Mouse (Mus musculus): Measurements from ENCODE around the gene Fars2. TPM values are rescaled to one million over a fixed set of nuclear protein-coding genes. Genes with fewer than 3 reads are reported as not detected.
A peak's percentile ranks its signal among the peaks of the same experiment; 100 is the strongest.

Fars2 gene
- polyA plus RNA-seq, 1 experiment from 2014 or later, result 42.7 TPM

- Histone ChIP-seq H3K9me3 (replicated peaks; ENCODE audit: control insufficient read depth, low read length) (no peaks in the 10 kb centered on the region), H3K27ac (ENCODE audit: low read depth, low read length) (peak overlapping the region; percentile 64; the same call in 1 of the 2 replicates), H3K27me3 (ENCODE audit: control insufficient read depth, insufficient read depth, low read length) (no peaks in the 10 kb centered on the region), H3K9ac (ENCODE audit: low read depth, low read length) (no peak overlapping the region), H3K36me3 (ENCODE audit: control insufficient read depth, insufficient read depth, low read length) (no peaks in the 10 kb centered on the region), H3K4me3 (ENCODE audit: low read depth, low read length) (no peak overlapping the region), H3K4me1 (ENCODE audit: control insufficient read depth, insufficient read depth, low read length) (peaks cover 9% of the 10 kb centered on the region), H3K4me2 (peak overlapping the region; percentile 30)
- ATAC-seq (replicated peaks; ENCODE audit: insufficient number of reproducible peaks, low FRiP score, low TSS enrichment), result no peak
- 29% methylated on average over 5 of the region's 5 CpGs for WGBS (ENCODE audit: insufficient replicate concordance)
Measured at GRCm38 (mm10) chr13:36096684-36097383, 20.4 kb upstream of the Fars2 start.

GRCm38 (mm10) chr13:36105591-36105990, 11.6 kb upstream of the Fars2 start:
- Histone ChIP-seq H3K4me2 (no peak overlapping the region), H3K4me1 (ENCODE audit: control insufficient read depth, insufficient read depth, low read length) (no peaks in the 10 kb centered on the region), H3K27me3 (ENCODE audit: control insufficient read depth, insufficient read depth, low read length) (no peaks in the 10 kb centered on the region), H3K9me3 (replicated peaks; ENCODE audit: control insufficient read depth, low read length) (no peaks in the 10 kb centered on the region), H3K27ac (ENCODE audit: low read depth, low read length) (no peak overlapping the region), H3K4me3 (ENCODE audit: low read depth, low read length) (no peak overlapping the region), H3K36me3 (ENCODE audit: control insufficient read depth, insufficient read depth, low read length) (no peaks in the 10 kb centered on the region), H3K9ac (ENCODE audit: low read depth, low read length) (no peak overlapping the region)
- no peak for ATAC-seq (replicated peaks; ENCODE audit: insufficient number of reproducible peaks, low FRiP score, low TSS enrichment)
- 87% methylated on average over 6 of the region's 6 CpGs for WGBS (ENCODE audit: insufficient replicate concordance)

GRCm38 (mm10) chr13:36108528-36108927, 8.7 kb upstream of the Fars2 start:
- H3K4me3 ChIP-seq (ENCODE audit: low read depth, low read length), result no peak overlapping the region
- H3K9ac ChIP-seq (ENCODE audit: low read depth, low read length), result no peak overlapping the region
- no peaks in the 10 kb centered on the region for H3K27me3 ChIP-seq (ENCODE audit: control insufficient read depth, insufficient read depth, low read length)
- H3K27ac ChIP-seq (ENCODE audit: low read depth, low read length), result no peak overlapping the region
- WGBS (ENCODE audit: insufficient replicate concordance), result 86% methylated on average over 4 of the region's 4 CpGs
- H3K9me3 ChIP-seq (replicated peaks; ENCODE audit: control insufficient read depth, low read length), result no peaks in the 10 kb centered on the region
- no peaks in the 10 kb centered on the region for H3K36me3 ChIP-seq (ENCODE audit: control insufficient read depth, insufficient read depth, low read length)
- no peak for ATAC-seq (replicated peaks; ENCODE audit: insufficient number of reproducible peaks, low FRiP score, low TSS enrichment)
- no peak overlapping the region for H3K4me2 ChIP-seq
- H3K4me1 ChIP-seq (ENCODE audit: control insufficient read depth, insufficient read depth, low read length), result no peaks in the 10 kb centered on the region

- H3K9me3 ChIP-seq (replicated peaks; ENCODE audit: control insufficient read depth, low read length), result no peaks in the 10 kb centered on the region
- H3K4me2 ChIP-seq, result no peak overlapping the region
- ATAC-seq (replicated peaks; ENCODE audit: insufficient number of reproducible peaks, low FRiP score, low TSS enrichment), result no peak
- no peak overlapping the region for H3K27ac ChIP-seq (ENCODE audit: low read depth, low read length)
- WGBS (ENCODE audit: insufficient replicate concordance), result 87% methylated on average over 2 of the region's 2 CpGs
- no peak overlapping the region for H3K9ac ChIP-seq (ENCODE audit: low read depth, low read length)
- H3K4me3 ChIP-seq (ENCODE audit: low read depth, low read length), result no peak overlapping the region
- no peaks in the 10 kb centered on the region for H3K27me3 ChIP-seq (ENCODE audit: control insufficient read depth, insufficient read depth, low read length)
- H3K4me1 ChIP-seq (ENCODE audit: control insufficient read depth, insufficient read depth, low read length), result peaks cover 3% of the 10 kb centered on the region
- H3K36me3 ChIP-seq (ENCODE audit: control insufficient read depth, insufficient read depth, low read length), result no peaks in the 10 kb centered on the region
Measured at GRCm38 (mm10) chr13:36111331-36111730, 5.9 kb upstream of the Fars2 start.

- no peak overlapping the region for H3K4me2 ChIP-seq
- H3K9ac ChIP-seq (ENCODE audit: low read depth, low read length), result no peak overlapping the region
- ATAC-seq (replicated peaks; ENCODE audit: insufficient number of reproducible peaks, low FRiP score, low TSS enrichment), result no peak
- no peak overlapping the region for H3K4me3 ChIP-seq (ENCODE audit: low read depth, low read length)
- no peaks in the 10 kb centered on the region for H3K9me3 ChIP-seq (replicated peaks; ENCODE audit: control insufficient read depth, low read length)
- WGBS (ENCODE audit: insufficient replicate concordance), result 86% methylated on average over 5 of the region's 5 CpGs
- no peaks in the 10 kb centered on the region for H3K36me3 ChIP-seq (ENCODE audit: control insufficient read depth, insufficient read depth, low read length)
- H3K27ac ChIP-seq (ENCODE audit: low read depth, low read length), result no peak overlapping the region
- H3K27me3 ChIP-seq (ENCODE audit: control insufficient read depth, insufficient read depth, low read length), result no peaks in the 10 kb centered on the region
- H3K4me1 ChIP-seq (ENCODE audit: control insufficient read depth, insufficient read depth, low read length), result peaks cover 3% of the 10 kb centered on the region
Measured at GRCm38 (mm10) chr13:36113181-36113580, 4.0 kb upstream of the Fars2 start.

GRCm38 (mm10) chr13:36116520-36117142, 581 bp upstream of the Fars2 start:
- H3K9me3 ChIP-seq (replicated peaks; ENCODE audit: control insufficient read depth, low read length), result no peaks in the 10 kb centered on the region
- peak overlapping the region; percentile 87 for H3K9ac ChIP-seq (ENCODE audit: low read depth, low read length)
- H3K27me3 ChIP-seq (ENCODE audit: control insufficient read depth, insufficient read depth, low read length), result no peaks in the 10 kb centered on the region
- H3K4me3 ChIP-seq (ENCODE audit: low read depth, low read length), result peak overlapping the region; percentile 78
- peaks cover 6% of the 10 kb centered on the region for H3K4me1 ChIP-seq (ENCODE audit: control insufficient read depth, insufficient read depth, low read length)
- H3K36me3 ChIP-seq (ENCODE audit: control insufficient read depth, insufficient read depth, low read length), result no peaks in the 10 kb centered on the region
- ATAC-seq (replicated peaks; ENCODE audit: insufficient number of reproducible peaks, low FRiP score, low TSS enrichment), result peak; percentile 44; the same call in 1 of the 2 replicates
- H3K4me2 ChIP-seq, result peak overlapping the region; percentile 91
- peak overlapping the region; percentile 98 for H3K27ac ChIP-seq (ENCODE audit: low read depth, low read length)
- WGBS (ENCODE audit: insufficient replicate concordance), result 7% methylated on average over 21 of the region's 21 CpGs

- H3K27me3 ChIP-seq (ENCODE audit: control insufficient read depth, insufficient read depth, low read length), result no peaks in the 10 kb centered on the region
- no peaks in the 10 kb centered on the region for H3K36me3 ChIP-seq (ENCODE audit: control insufficient read depth, insufficient read depth, low read length)
- no peak overlapping the region for H3K27ac ChIP-seq (ENCODE audit: low read depth, low read length)
- no peak for ATAC-seq (replicated peaks; ENCODE audit: insufficient number of reproducible peaks, low FRiP score, low TSS enrichment)
- H3K9me3 ChIP-seq (replicated peaks; ENCODE audit: control insufficient read depth, low read length), result no peaks in the 10 kb centered on the region
- no peak overlapping the region for H3K4me2 ChIP-seq
- H3K4me1 ChIP-seq (ENCODE audit: control insufficient read depth, insufficient read depth, low read length), result peaks cover 6% of the 10 kb centered on the region
- no peak overlapping the region for H3K4me3 ChIP-seq (ENCODE audit: low read depth, low read length)
- no peak overlapping the region for H3K9ac ChIP-seq (ENCODE audit: low read depth, low read length)
- 79% methylated on average over 4 of the region's 4 CpGs for WGBS (ENCODE audit: insufficient replicate concordance)
Measured at GRCm38 (mm10) chr13:36119684-36120083, 2.5 kb downstream of the Fars2 start.

GRCm38 (mm10) chr13:36120606-36121005, 3.4 kb downstream of the Fars2 start:
- ATAC-seq (replicated peaks; ENCODE audit: insufficient number of reproducible peaks, low FRiP score, low TSS enrichment), result no peak
- Histone ChIP-seq H3K9ac (ENCODE audit: low read depth, low read length) (no peak overlapping the region), H3K27me3 (ENCODE audit: control insufficient read depth, insufficient read depth, low read length) (no peaks in the 10 kb centered on the region), H3K4me3 (ENCODE audit: low read depth, low read length) (no peak overlapping the region), H3K4me1 (ENCODE audit: control insufficient read depth, insufficient read depth, low read length) (peaks cover 3% of the 10 kb centered on the region), H3K9me3 (replicated peaks; ENCODE audit: control insufficient read depth, low read length) (no peaks in the 10 kb centered on the region), H3K36me3 (ENCODE audit: control insufficient read depth, insufficient read depth, low read length) (no peaks in the 10 kb centered on the region), H3K4me2 (no peak overlapping the region), H3K27ac (ENCODE audit: low read depth, low read length) (no peak overlapping the region)

Measured in heart, embryonic 11.5 days (tissue).